Mouse (Mus musculus): Measurements from ENCODE around the gene Wnt3a.

DNA sequence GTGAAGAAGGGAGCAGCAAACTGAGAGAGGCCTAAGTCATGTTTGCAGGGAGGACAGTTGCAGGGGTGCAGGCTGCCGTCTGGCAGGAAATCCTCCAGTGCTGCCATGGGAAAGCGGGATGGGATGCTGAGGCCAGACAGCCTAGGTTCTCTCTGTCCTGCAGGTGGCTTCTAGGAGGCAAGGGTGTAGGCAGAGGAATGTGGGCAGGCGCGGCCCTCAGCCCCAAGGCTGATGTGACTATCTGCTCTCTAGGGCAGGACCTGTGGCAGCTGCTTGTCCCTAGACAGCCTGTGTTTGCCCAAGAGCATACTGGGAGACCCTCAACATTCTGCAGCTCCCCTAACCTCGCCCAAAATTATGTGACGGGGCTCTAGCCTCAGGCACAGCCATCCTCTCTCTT, 23.8 kb downstream of the Wnt3a start:
- peak; percentile 17; the same call in 1 of the 2 replicates for TF ChIP-seq CTCF (IDR thresholded peaks at IDR 0.05)
- TF ChIP-seq EP300 (IDR thresholded peaks at IDR 0.05) = no peak

All from lung, postnatal 0 days (tissue).